Mouse (Mus musculus) inflammation-experienced regulatory T-cells, adult 6 months (primary cell): ENCODE measurements at regions not wholly inside any gene's neighbourhood (a gene's known extent, or its start where the extent isn't known, plus 50 kb on each side); places are given as distances from the start of the nearest gene placed in this dataset.
"Not testable (repeated sequence)": the region's sequence is repeated elsewhere in the genome, so short reads cannot be mapped to it uniquely, and the experiment has no call there.

Source experiments
- ATAC-seq: one replicate; pipeline ENCODE4 v1.8.0; 2017

DNA sequence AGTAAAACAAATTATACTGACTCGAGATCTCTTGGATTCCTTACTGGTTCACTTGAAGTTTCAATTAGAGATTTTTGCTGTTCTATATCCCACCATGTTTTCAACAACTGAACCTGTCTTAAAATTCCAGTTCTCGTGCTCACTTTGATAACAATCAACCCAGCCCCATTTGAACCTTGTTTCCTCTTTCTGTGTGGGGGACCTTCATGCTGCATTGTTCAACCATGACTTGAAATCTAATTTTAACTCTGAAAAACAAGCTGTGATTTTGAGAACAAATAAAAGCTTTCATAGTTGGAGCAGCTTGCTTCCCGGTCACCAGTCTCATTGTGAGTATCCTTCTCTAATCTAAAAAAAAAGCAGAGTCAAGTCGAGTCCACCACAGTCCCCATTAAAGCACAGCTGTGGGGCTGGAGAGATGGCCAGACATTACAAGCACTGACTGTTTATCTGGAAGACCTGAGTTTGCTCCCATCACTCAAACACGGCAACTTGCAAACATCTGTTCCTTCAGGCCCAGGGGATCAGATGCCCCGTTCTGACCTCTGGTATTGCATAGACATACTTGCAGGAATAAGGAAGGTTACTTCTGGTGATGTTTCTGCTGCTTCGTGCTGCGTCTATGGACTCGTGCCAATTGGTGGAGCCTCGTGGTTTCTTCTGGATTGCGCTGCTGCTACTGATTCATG lies 251.7 kb downstream of the Diras2 start:
- ATAC-seq: no peak

DNA sequence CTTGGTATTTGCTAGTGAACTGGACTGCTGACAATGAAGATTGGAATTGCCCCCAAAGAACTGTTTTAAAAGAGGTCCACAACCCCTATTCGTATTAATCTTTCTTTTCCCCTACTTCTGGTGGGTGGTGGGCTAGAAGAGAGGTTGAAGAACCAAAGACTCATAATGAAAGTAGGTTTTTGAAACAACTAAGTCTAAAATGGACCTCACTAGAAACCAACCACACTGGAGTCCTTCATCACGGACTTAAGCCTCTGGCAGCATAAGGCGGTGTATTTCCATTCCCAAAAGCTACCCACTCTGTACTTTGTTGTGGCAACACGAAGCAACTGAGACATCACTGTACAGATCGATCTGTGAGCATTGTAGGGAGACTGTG lies 251.1 kb downstream of the Diras2 start:
- ATAC-seq: no peak

- no peak for ATAC-seq
These were observed 249.8 kb downstream of the Diras2 start for GRCm38 (mm10) chr13:52281271-52281670.

GRCm38 (mm10) chr13:52282500-52282899 lies 248.6 kb downstream of the Diras2 start:
- ATAC-seq: no peak

- no peak for ATAC-seq
These were observed 247.6 kb downstream of the Diras2 start for GRCm38 (mm10) chr13:52283456-52283855.

DNA sequence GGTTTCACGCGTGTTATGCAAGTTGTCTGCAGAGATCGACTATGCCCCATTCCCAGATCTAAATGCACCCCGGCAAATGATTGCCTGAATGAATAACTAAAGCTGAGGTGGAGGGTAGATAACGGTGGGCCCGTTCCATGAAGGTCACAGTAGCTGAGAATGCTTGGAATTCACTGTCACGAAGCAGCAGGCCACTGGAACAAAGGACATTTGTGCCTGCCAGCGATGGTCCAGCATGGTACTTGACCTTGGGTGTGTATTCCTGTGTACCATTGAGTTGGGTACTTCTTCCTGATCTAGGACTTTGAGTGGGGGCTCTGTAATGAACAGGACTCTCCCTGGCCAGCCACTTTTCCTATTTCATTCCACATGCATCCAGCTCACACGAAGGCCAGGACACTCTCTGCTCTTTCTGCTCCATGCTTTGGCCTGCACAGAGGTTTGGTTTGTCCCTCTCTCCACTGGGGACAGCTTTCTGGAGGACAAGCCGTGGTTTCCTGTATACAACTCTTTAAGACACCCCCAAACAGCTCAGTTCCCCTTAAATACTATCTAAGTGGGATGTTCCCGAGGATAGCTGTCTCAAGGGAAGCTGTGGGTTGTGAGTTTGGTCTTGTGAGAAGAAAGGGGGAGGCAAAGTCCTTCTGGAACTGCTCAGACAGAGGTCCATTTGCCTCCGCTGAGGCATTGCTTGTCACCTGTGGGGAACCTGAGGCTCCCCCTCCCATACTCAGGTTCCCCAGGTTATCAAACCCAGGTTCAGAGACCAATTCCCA lies 246.9 kb downstream of the Diras2 start:
- ATAC-seq: no peak

DNA sequence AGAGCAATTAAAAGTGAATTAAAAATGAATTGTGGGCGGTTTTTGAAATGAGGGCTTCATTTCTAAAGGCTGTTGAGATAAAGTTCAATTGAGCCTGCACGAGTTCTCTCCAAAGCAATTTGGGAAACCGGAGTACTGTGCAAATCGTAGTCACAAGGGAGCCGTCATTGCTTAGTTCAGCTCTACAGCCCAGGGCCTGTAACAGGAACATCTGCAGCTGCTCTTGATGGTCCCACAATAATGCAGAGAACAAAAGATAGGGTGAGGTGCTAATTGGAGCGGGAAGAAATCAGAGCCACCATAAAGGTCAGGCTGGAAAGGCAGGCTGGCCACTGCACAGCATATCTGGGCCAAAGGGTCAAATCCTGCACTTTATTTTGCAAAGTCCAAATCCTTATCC lies 242.7 kb downstream of the Diras2 start:
- ATAC-seq: no peak

GRCm38 (mm10) chr13:52295847-52296246 lies 235.2 kb downstream of the Diras2 start:
- no peak for ATAC-seq

DNA sequence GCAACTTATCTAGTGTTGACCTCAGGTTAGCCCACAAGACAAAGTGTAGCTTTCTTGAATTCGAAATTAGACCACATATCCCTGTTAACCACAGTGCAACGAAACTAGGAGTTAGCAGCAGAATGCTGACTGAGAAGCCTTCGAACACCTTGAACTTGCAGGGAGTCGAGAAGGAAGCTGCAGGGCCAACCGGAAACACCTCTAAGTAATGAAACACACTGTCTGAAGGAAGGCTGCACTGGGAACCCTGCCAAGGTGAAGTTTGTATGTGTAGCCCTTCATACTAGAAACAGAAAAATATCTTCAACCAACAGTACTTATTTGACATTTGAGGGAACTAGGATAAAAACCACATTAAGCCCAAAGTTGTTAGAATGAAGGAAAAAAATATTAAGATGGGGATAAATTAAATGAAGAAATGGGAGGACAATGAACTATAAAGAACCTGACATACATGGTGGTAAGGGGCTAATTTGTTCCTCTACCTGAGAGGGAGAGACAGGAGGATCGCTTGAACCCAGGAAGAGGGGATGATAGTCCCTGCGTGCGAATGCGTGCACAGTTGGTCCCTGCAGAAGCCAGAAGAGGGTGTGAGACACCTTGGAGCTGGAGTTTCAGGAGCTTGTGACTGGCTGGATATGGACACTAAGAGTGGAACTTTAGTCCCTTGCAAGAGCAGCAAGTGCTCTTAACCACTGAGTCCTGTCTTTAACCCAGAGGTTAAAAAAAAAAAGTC lies 234.4 kb downstream of the Diras2 start:
- ATAC-seq: no peak

DNA sequence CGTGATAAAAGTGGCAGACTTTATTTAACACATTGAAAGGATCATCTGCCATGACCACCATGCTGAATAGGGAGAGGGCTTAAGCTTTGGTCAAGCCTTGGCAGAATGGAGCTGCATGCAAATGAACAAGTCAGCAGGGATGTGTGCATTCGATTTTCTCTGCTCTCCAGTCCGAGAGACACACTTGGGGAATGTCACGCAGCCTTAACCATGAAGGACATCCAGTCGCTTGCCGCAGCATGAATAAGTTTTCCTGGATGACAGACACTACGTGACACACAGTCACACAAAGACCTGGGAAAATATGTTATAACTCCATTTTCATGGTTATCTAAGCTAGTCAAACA lies 233.8 kb downstream of the Diras2 start:
- no peak for ATAC-seq

DNA sequence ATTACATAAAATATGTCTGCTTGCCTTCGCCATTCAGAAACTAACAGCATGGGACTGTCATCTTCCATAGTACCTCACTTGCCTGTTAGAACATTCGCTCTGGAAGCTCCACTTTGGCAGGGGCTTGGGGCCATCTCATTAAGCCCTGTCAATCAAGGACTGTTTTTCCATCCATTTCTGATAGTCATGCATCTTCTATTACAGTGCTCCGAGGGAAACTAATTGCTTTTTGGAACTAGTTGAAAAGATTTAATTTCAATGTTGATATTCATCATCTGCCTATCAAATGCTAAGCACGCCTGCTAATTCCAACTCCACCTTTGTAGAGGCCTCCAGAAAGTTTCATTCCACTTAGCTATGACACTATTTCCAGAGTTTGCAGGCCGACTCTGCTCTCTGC lies 232.7 kb downstream of the Diras2 start:
- no peak for ATAC-seq

DNA sequence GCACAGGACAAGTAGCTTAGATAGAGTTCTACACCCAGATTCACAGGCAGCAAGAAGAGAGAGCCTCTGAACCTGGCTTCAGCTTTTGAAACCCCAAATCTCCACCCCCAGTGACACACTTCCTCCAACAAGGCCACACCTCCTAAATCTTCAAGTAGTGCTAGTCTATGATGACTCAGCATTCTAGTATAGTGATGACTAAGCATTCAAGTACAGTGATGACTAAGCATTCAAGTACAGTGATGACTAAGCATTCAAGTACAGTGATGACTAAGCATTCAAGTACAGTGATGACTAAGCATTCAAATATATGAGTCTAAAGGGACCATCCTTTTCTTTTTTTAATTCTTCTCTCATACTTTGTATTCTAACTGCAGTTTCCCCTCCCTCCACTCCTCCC lies 225.8 kb downstream of the Diras2 start:
- not testable (repeated sequence) for ATAC-seq

DNA sequence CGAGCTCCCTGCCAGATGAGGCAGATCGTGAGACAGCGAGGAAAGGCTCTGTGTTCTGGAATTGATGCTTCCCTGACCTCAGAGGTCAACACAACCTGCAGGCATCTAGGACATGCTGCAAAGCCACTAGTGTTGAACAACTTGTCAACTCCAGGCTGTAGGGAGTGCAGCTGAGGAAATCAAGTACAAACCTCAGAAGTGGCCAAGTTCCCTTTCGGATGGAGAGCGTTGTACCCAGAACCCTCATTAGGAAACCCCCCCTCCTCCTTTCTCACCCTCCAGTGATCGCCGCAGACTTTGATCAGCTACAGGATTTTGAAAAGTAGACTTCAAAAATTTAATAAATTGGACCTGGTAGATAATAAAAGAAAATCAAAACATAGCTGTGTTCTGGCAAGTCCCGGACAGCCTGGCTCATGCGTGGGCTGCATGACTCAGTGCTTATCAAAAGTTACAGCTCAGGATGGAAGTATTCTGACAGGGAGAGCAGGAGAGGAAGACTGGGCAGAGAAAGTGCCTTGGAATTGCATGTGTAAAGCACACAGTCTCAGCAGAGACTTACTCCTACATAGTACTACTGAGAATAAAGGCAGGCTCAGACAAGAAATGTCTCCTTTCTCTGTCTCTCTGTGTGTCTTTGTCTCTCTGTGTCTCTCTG lies 224.2 kb downstream of the Diras2 start:
- ATAC-seq: no peak

DNA sequence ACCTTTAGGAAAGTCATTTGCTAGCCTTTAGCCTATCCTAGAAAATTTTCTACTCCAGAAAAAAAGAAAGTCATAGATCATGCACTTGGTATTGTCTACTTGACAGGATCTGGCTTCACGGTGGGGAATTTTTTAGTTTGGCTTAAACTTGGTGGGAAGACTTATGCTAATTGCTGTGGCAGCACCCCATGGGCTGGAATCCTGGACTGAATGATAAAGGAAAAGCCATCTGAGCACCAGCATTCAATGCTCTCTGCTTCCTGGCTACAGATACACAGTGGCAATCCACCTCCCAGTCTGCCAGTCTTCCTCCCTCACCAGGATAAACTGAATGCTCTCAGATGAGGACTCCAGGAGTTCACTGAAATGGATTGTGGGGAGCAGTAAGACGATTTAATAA lies 220.1 kb downstream of the Diras2 start:
- ATAC-seq: no peak

DNA sequence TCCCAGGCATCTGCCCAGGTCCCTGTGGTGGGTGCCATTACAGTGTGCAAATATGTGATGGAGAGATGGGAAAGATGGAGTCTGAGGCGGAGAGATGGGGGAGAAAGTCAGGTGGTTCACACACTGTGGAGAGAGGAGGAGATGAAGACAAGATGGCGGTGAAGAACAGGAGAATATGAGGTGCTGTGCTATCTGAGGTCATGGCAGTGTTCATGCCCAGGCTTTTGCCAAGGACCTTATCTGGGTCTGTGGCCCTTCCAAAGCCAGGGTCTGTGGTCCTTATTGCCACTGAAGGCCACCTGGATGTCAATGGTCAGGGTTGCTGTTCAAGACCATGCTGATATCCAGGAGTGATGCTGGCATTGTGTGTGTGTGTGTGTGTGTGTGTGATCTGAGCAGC lies 212.8 kb downstream of the Diras2 start:
- no peak for ATAC-seq

DNA sequence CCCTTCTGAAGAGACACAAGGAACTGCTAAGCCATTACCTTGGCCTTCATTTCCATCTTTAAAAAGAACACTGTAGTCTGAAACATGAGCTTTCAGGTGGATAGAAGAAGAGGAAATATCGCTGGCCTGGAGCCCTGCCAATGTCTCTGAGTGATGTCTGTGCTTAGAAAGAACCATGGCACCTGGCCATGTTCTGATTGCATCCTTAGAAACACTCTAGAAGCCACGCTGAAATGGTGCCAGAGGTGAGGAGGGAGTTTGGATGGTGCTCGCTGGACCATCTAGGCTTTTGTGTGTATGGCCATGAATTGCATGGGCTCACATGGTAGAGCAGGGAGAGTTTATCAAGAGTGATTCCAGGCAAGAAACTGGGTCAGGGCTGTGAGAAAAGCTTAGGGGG lies 207.4 kb downstream of the Diras2 start:
- no peak for ATAC-seq

DNA sequence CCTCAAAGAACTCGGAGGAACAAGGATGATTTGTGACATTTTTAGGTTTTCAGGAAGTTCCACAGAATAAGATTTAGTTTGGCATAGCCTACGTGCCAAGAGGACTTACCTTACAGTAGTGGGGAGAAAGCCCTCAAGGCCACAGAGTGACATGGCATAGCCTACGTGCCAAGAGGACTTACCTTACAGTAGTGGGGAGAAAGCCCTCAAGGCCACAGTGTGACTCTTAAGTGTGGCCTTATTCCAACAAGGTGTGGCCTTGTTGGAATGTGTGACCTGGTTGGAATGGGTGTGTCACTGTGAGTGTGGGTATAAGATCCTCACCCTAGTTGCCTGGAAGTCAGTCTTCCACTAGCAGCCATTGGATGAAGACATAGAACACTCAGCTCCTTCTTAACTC lies 206.7 kb downstream of the Diras2 start:
- not testable (repeated sequence) for ATAC-seq

- not testable (repeated sequence) for ATAC-seq
These were observed 205.4 kb downstream of the Diras2 start for GRCm38 (mm10) chr13:52325647-52326046.

DNA sequence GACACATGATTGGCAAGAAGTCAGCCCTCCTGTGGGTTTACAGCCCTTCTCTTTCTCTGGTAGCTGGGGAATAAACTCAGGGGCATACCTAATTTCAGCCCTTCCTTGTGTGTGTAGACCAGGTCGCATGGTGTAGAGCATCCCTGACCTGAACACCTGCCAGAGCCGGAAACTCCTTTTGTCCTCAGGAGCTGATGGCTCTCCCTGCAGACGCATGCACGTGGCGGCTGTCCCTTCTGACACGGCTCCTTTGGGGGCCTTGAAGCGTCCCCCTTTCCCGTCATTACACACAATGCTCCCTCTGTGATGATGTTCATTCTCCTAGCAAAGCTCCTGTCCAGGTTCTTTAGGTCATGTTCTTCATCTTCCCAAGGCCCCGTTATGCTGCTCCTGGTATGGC lies 203.3 kb downstream of the Diras2 start:
- ATAC-seq: no peak

- ATAC-seq: no peak
These were observed 202.3 kb downstream of the Diras2 start for GRCm38 (mm10) chr13:52328766-52329165.

- ATAC-seq: no peak
These were observed 200.0 kb downstream of the Diras2 start for GRCm38 (mm10) chr13:52331068-52331467.

GRCm38 (mm10) chr13:52334962-52335361 lies 196.1 kb downstream of the Diras2 start:
- no peak for ATAC-seq

DNA sequence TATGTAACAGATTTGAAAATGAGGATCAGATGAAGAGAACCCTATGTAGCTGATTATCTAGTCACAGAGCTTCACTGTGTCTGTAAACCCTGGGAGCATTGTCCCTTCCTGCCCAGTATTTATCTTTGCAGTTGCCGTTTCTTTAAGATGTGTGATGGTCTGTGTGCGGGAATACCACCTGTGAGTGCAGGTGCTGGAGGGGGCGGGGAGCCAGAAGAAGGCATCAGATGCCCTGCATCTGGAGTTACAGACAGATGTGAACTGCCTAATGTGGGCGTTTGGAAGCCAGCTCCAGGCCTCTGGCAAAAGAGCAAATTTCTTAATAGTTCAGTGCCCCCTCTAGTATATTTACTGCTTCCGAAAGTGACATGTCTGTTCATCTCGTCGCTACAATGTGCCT lies 193.1 kb downstream of the Diras2 start:
- no peak for ATAC-seq
